Mouse (Mus musculus) CD8-positive naive resting alpha-beta T cell, adult 2 months (primary cell): ENCODE data around the gene Milr1.
"Not testable (repeated sequence)": the region's sequence is repeated elsewhere in the genome, so short reads cannot be mapped to it uniquely, and the experiment has no call there.

ENCODE experiments used
- DNase-seq, 2 experiments: peaks; one replicate each; pipeline ENCODE4 v3.0.0; 2022; ENCODE audit warnings: low read depth in 2 of 2, low spot score in 2 of 2

The Milr1 gene

GRCm38 (mm10) chr11:106773061-106773460 is 22.0 kb downstream of the Milr1 start:
- no peak for DNase-seq

GRCm38 (mm10) chr11:106776960-106777359 is 25.9 kb downstream of the Milr1 start:
- no peak for DNase-seq

- no peak for DNase-seq
Observed at GRCm38 (mm10) chr11:106777395-106777794, 26.4 kb downstream of the Milr1 start.

GRCm38 (mm10) chr11:106778132-106778531 is 27.1 kb downstream of the Milr1 start:
- no peak for DNase-seq

- no peak for DNase-seq
Observed at GRCm38 (mm10) chr11:106778589-106779387, 27.8 kb downstream of the Milr1 start.

- DNase-seq, result peak; percentile 93 to 96
Observed at GRCm38 (mm10) chr11:106779388-106780088, 28.5 kb downstream of the Milr1 start, which contains the start of gene Polg2. Gene Polg2 (minus strand): TSS chr11:106779537.

DNA sequence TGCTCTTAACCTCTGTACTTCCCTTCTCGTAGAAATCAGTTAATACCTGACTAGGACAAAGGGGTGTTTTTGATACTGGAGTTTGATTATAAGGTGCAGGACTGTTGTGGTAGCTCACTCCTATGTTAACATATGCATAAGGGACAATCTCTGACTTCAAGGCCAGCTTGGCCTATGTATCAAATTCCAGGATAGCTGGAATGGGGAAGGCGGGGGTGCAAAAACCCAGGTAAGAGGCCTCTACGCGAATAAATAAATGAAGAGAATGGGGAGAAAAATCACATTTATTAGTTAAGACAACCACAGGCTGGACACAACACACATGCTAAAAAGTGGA is 29.0 kb downstream of the Milr1 start:
- no peak for DNase-seq

GRCm38 (mm10) chr11:106780590-106781220 is 29.7 kb downstream of the Milr1 start:
- DNase-seq, result no peak

GRCm38 (mm10) chr11:106782271-106782670 is 31.2 kb downstream of the Milr1 start:
- not testable (repeated sequence) for DNase-seq

GRCm38 (mm10) chr11:106782841-106783764 is 32.1 kb downstream of the Milr1 start:
- no peak for DNase-seq

GRCm38 (mm10) chr11:106784476-106784875 is 33.5 kb downstream of the Milr1 start:
- DNase-seq, result no peak

- DNase-seq, result no peak
Observed at GRCm38 (mm10) chr11:106785043-106785442, 34.0 kb downstream of the Milr1 start.

DNA sequence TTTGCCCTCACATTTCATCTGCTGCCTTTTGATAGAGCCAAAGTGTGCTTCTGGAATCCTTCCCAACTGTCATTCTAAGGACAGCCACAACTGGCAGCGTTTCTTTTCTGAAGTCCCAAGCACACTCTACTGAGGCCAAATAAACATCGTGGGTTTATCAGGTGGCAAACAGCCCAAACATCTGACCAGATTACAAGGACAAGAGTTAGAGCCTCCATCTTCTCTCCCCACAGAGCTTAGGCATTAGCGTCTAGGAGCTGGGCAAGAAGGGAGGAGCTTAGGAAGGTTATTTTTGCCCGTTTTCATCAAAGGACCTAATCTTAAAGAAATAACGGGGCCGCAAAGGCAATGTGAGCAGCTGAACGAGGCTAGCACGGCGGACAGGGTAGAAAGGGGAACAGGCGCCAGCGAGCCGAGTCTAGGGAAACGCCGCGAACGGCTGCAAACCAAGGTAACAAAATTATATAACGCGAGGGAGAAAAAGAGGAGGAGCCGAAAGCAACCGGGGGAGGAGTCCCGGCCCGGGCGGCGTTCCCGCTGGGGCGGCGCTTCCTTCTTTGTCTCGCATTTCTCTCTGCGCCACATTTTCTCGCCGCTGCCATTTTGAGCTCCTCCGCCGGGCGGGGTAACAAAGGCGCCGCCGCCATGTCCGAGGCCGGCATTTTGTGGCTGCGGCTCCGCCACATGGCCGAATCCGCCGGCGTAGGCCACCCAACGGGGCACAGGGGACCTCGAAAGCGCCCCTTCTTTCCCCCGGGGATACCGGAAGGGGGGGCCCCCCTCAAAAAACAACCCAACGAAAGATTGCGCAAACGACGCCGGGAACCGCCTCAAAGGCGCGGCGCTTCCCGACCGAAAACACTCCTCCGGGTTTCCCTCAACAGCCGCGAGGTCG is 36.4 kb downstream of the Milr1 start:
- peak; percentile 75 to 78 for DNase-seq

DNA sequence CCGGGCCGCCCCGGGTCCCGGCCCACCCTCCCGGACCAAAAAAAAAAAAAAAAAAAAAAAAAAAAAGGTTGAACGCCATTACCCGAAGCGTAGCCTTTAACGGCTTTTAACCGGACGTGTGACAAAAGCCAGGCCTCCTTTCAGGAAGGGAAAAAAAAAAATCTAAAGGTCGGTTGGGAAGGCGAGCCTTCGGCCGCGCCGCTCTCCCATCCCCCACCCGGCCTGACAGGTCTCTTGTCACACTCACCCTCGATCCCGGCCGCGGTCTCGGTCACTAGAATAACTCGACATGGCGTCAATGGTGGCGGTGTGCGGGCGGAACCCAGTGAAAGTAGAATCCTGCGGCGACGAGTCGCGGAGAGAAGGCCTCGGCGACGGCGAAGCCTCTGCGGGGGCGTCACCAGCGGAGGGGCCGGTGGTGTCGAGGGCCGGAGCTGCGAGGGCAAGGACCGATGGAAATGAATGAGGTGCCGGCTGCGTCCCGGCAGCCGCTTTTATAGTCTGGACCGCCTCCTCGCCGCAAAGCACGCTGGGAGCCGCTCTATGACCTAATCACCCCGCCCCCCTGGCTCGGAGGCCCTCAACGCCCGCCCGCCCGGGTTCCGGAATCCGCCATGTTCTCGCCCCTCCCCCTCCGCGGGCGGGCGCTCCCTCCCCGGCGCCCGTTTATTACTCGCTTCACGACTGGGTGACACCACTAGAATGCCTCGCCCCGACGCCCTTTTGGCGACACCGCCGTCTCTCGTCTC is 37.2 kb downstream of the Milr1 start:
- peak; percentile 99 for DNase-seq

DNA sequence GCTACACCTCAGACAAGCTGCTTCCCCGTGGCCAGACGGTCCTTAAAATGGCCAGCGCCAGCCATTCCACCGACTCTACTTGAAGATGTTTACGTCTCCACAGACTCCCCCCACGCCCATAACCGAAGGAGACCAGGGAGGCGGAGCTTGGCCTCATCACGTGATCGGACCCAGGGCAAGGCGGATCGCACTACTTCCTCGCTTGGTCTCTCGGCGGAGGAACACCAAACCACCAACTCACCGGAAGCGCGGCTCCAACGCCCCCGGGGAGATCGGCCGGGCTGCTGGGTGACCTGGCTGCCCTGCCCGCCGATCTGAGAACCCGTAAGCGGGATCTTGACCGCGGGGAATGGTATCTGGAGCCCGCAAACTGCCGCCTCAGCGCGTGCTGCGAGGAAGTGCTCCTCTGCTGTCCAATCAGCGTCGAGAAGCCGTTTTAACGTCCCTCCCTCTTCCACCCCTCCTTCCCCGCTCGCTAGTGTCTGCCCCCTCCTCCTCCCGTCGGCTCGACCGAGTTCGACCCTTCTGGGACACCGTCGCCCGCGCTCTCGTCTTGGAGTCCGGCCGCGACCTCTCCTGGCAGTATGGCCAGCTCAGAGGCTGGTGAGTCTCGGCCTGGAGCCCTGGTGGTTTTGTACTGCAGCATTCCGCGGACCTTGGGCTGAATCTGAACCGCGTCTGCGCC is 37.9 kb downstream of the Milr1 start, which contains the start of the genes Ddx5 and Cep95:
Gene Ddx5, minus strand, starts transcription at position 411 of the 685 bp plus-strand sequence.
Gene Cep95, plus strand, starts transcription at position 478 of the 685 bp plus-strand sequence.
- DNase-seq, result peak; percentile 97 to 99

- no peak for DNase-seq
Observed at GRCm38 (mm10) chr11:106789649-106790048, 38.6 kb downstream of the Milr1 start.

DNA sequence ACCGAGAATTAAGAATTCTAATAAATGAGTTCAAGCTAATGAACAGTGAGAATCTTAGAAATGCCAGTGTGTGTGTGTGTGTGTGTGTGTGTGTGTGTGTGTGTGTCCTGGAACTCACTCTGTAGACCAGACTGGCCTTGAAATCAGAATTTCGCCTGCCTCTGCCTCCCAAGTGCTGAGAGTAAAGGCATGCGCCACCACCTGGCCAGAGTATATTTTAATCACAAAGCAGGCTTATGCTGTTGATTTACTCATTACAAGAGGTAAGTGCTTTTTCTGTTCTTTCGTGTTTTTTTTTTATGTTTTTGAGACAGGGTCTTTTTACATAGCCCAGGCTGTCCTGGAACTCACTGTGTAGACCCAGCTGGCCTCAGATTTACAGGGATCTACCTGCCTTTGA is 42.8 kb downstream of the Milr1 start:
- no peak for DNase-seq

GRCm38 (mm10) chr11:106795679-106796078 is 44.7 kb downstream of the Milr1 start:
- DNase-seq, result no peak
